Mouse (Mus musculus) heart, adult 9 months (tissue): ENCODE measurements at regions not wholly inside any gene's neighbourhood (a gene's known extent, or its start where the extent isn't known, plus 50 kb on each side); places are given as distances from the start of the nearest gene placed in this dataset.

ENCODE experiments used
- DNase-seq, 2 experiments: peaks; one replicate each; pipeline ENCODE4 v3.0.0; 2022; ENCODE audit warnings: low spot score in 2 of 2

GRCm38 (mm10) chr12:36933118-36933610, 175.2 kb upstream of the Meox2 start:
- DNase-seq = peak; percentile 47 to 67

GRCm38 (mm10) chr12:36943903-36944302, 164.4 kb upstream of the Meox2 start:
- DNase-seq = no peak

DNA sequence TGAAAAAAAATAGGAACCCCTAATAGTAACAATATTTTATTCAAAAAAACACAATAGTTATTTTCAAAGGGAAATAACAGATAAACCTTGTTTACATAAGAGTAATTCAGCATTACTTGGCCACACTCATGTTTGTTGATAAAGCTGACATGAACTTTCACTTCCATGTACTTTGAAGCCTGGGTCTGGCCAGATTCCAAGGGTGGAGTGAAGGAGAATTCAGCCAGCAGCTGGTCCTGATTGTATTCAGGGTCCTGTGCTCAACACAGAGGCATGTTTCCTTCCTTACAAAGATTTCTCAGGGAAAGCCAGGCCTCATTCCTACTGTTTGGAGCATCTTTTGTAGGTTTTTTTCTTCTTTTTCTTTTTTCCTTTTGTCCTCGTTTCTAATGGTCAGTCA, 162.4 kb upstream of the Meox2 start:
- DNase-seq = peak; percentile 88 to 90

GRCm38 (mm10) chr12:36947902-36948301, 160.4 kb upstream of the Meox2 start:
- no peak for DNase-seq

DNA sequence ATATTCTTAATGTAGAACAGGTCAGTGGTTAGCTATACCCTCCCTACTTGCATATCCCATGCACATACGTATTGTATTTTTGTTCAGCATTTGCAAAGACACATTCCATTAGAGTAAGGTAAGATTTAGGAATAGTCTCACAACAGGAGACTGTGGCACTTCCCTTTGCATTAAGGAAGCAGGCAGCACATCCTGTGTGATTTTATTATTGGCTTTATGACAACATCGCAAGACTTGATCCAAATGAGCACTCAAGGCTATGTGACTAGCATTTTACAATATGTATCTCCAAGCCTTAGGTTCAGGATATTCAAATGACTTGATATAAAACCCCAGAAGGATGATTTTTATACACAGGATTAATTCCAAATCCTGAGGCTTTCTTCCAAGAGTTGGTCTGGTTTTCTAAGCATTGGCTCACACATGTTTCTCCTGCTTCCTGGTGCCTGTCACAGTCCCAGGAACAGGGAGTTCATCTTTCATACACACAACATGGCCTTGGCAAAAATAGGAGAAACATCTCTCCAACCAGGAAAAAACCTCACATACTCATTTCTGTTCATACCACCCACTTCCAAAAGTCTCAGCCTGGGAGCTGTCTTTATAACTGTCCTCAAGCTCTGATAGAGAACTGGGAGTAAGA, 159.1 kb upstream of the Meox2 start:
- peak; percentile 38 to 49 for DNase-seq

DNA sequence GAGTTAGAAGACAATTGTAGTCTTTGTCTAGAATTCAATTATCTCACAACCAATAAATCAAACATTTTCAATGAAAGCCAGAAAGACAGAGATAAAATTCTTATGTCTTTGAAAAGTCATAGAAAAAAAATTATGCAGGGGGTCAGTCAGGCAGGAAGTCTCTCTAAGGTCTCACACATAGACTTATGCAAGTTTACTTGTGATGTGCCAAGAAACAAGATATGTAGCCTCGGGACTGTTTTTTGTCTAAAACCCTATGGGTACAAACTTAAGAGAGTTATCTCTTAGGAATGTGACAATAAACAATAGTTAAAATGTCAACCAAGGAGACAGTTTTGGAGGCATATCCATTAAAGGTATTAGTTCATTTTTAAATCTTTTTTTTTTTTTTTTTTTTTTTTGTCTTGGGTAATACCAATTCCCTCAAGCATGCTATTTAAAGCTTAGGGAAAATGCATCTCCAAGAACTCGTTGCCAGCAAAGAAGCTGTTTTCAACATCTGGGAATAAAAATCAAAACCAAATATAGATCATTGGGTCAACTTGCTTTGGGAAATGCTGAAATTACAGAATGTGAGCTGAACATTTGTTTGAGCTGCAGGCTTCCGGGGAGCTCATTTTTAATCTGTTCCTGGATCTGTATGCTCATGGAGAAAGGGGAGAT, 133.8 kb upstream of the Meox2 start:
- no peak for DNase-seq

GRCm38 (mm10) chr12:36977141-36977540, 131.2 kb upstream of the Meox2 start:
- DNase-seq = no peak

GRCm38 (mm10) chr12:36991135-36991534, 117.2 kb upstream of the Meox2 start:
- no peak for DNase-seq

- DNase-seq = peak in 1 of 2 experiments; percentile 17
These were observed 116.4 kb upstream of the Meox2 start for GRCm38 (mm10) chr12:36991970-36992369.

- DNase-seq = peak; percentile 20 to 26
These were observed 106.9 kb upstream of the Meox2 start for GRCm38 (mm10) chr12:37001401-37001800.

- DNase-seq = no peak
These were observed 103.1 kb upstream of the Meox2 start for GRCm38 (mm10) chr12:37005262-37005661.

GRCm38 (mm10) chr12:37010306-37010705, 98.0 kb upstream of the Meox2 start:
- DNase-seq = no peak

- peak; percentile 67 to 88 for DNase-seq
These were observed 93.9 kb upstream of the Meox2 start for GRCm38 (mm10) chr12:37014401-37014800.

- peak in 1 of 2 experiments; percentile 7 for DNase-seq
These were observed 93.4 kb upstream of the Meox2 start for GRCm38 (mm10) chr12:37014945-37015344.

DNA sequence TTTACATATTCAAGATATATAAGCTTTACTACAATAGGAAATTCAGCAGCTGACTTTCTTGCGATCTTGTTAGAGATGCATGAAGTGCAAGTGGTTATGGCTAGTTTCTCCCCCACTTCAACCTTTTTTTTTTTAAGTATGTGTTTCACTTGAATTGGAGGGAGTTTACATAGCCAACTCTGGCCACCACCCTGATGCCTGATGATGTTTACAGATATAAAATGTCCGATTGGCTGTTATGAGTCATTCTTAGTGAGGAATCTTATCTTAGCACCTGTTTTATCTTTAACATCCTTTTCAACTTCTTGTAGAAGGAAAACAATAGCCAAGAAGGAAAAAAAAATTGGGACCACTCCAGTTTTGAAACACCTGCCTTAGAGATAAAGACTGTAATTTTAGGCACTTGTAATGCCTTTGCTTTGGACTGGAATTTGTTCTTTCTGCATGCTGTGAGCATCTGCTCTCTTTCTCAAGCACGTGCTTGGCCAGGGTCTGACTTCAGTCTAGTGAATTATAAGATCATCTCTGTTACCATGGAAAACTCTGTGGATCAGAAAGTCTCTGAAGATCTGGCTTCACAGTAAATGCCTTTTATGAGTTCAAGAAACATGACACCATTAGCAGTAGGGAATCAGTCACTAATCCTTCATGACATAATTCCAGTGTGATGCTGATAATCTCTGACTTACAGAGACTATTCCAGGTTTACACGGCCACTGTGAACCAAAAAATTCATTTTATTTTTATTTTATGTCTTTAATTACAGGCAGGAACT, 92.7 kb upstream of the Meox2 start:
- DNase-seq = peak; percentile 51 to 81

DNA sequence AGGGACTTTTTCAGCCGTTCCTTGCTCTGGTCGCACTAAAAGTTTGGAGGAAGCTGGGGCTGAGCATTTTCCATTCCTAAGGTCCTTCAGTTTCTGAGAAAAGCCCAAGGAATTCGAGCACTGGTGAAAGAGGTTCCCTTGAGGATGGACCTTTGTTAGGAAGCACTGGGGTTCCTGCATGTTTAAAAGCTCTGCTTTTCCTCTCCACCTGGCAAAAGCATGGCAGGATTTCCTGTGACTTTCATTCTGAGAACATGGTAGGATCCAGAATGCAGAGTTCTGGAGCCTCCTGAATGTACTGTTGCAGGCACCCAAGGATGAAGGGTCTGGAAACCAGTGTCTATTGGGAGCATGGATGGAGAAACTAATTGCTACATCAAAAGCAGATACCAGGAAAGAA, 61.1 kb upstream of the Meox2 start:
- DNase-seq = peak; percentile 29 to 68

DNA sequence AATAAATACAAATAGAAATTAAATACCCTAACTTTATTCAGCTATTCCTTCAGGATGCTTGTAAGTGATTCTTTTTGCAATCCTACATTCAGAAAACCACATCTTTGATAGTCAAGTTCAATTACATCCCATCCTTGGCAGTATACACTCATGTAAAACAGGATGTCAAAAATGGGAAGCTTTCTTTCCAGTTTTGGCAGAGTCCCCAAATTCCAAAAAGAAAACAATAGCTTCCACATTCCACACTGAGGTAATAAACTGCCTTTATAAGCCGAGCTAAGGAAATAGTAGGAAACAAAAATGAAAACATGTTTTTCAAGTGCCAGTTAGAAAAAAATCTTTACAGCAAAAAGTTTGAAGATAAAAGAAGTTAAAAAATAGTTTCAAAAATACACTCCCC, 57.7 kb upstream of the Meox2 start:
- DNase-seq = peak; percentile 46 to 71

DNA sequence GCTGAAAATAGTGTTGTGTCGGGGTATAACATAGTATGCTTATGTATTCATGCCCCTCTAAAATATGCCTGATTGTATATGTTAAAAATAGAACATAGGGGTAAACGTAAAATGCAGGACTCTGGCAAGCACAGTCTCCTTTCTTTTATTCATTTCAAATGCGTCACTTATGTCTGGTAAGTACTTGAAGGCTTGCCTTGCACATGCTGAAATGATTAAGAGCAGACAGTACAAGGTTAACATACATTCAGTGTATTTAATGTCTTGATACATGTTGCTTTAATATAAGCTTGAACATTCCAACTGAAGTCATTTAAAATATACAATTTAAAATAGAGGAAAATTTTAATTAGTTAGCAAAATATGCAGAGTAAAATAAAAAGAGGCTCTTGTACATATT, 50.9 kb upstream of the Meox2 start:
- no peak for DNase-seq
